Mouse (Mus musculus): ENCODE results near the gene Vmn1r49.
"Not testable (repeated sequence)": the region's sequence is repeated elsewhere in the genome, so short reads cannot be mapped to it uniquely, and the experiment has no call there.

Vmn1r49 gene

DNA sequence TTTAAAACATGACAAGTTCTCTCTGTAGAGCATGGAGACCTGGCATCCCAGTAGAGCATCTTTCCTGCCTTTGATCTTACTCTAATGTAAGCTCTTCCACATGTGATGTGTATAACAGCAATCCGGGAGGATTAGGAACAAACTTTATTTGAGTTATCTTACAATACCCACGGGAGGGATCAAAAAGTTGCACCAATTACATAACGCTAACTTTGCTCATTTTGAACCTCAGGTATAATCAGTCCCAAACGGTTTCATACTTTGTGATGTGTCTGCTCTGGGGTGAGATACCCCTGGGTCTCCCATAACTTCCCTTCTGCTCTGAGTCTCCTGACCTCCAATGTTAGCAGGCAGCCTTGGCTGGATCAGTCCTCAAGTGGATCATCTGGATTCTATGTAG lies at the start of gene Vmn1r49:
Gene Vmn1r49, minus strand, starts transcription at position 101 of the 400 bp plus-strand sequence.
- in situ Hi-C loops (cut with MboI, MseI) = no loop called here

DNA sequence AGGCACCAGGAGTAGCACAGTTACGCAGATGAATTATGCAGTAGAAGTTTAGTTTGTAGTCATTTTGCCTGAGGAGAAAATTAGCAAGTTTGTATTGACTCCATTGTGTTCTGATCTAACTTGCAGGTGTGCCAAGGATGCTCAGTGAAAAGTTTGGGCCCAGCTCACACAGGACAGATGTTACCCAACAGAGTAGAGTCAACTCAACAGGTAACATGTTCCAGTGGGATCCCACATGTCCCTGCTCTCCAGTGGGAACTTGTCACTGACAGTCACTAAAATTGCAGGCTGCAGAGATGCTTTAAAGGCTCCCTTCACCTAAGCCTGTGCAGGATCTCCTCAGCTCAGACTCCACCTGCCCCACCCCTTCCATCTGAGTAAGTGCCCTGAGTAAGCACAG lies 44.0 kb upstream of the Vmn1r49 start, which contains the start of gene Vmn1r51:
Gene Vmn1r51, plus strand, starts transcription at position 301 of the 400 bp plus-strand sequence.
- in situ Hi-C loops (cut with MboI, MseI) = not testable (repeated sequence)

DNA sequence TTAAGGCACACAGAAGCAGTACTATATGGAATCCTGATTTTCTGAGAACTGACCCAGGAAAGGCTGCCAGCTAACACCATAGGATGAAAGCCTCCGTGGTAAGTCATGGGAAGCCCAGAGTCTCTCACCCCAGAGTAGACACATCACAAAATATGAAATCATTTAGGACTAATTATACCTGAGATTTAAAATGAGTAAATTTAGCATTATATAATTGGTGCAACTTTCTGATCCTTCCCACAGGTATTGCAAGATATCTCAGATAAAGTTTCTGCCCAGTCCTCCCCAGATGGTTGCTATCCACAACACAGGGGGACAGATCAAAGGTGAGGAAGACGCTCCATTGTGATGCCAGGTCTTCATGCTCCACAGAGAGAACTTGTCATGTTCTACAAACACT lies 22.8 kb upstream of the Vmn1r49 start, which contains the start of gene Vmn1r50:
Gene Vmn1r50, plus strand, starts transcription at position 301 of the 400 bp plus-strand sequence.
- in situ Hi-C loops (cut with MboI, MseI) = no loop called here

DNA sequence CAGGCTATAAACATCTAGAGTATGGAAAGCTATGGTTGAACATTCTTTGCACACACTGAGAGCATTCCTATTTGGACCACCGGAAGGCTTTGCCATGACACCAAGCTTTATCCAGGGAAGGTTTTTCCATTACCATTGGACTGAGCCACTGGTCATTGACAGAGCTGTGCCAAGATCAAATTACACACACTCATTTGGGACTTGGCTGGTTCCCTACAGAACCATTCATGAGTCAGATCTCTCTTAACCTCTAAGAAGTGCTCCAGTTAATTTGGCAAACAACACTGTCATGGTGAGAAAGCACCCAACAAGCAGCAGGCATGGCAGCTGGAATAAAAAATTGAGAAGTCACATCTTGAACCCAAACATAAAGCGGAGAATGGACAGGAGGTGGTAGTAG lies 22.3 kb upstream of the Vmn1r49 start:
- in situ Hi-C loops (cut with MboI, MseI) = no loop called here

DNA sequence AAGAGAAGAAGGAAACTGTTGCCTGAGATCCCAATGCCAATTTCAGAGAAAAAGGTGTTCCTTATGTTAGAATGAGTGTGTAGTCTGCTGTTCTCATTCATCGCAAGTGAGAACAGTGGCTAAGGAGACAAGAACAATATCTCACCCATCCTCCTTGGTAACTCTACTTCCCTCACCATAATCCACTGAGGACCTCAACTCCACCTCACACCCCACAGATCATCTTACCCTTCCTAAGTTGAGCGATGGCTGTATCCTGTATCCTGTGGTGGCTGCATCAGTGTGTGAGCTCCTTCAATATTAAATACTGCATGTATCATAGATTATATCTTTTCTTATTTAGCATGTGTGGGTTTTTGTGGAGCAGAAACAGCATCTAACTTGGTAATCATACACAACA lies 41.6 kb downstream of the Vmn1r49 start, which contains the start of gene Vmn1r48:
Gene Vmn1r48, minus strand, starts transcription at position 101 of the 400 bp plus-strand sequence.
- in situ Hi-C loops (cut with MboI, MseI) = not testable (repeated sequence)

Data from T-helper 1 cell (primary cell).